Mouse (Mus musculus) liver, embryonic 14.5 days (tissue): ENCODE data around the gene Tmem236.

Experiments used
- CTCF ChIP-seq: IDR thresholded peaks from 2 replicates; pipeline ENCODE4 v1.5.1; 2016; ENCODE audit warnings: antibody characterized with exemption, low read depth, control low read depth
- EP300 ChIP-seq: IDR thresholded peaks from 2 replicates; pipeline ENCODE4 v1.6.1; 2016; ENCODE audit warnings: antibody characterized with exemption, low read depth

- TF ChIP-seq CTCF, result no peak
- no peak for TF ChIP-seq EP300
Observed at GRCm38 (mm10) chr2:14165066-14165465, 9.3 kb upstream of the Tmem236 start.
